10 mouse cellular contexts compared by ENCODE assay signal in the genomic region with DNA sequence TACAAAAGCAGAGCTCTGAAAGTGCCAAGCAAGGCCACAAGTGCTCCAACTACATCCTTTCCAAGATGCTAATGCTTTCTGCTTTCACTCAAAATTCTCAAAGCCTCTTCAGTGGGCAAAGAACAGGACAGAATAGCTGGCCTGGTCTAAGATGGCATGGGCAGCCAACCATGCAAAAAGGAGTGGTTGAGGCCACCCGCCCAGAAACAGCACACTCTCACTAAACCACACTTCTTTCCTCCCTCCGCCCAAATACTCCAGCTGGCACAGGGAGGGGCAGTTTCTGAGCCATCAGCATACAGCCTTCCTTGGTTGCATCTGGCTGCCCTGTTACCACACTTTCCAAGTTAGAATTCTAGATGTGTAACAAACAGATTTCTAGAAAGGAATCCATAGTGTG. TPM values are rescaled to one million over a fixed set of nuclear protein-coding genes. Genes with fewer than 3 reads are reported as not detected.
DNase-seq lines count a peak whose midpoint lies in the region; ATAC-seq and TF ChIP-seq lines count a peak whose summit lies in the region.
"Had no signal": no experiment of that assay in that cellular context is flagged by ENCODE, and none has a peak within 500 bp of the region (broad histone marks: within the 10 kb centered on the region; RNA-seq: fewer than 3 reads in every experiment).

No protein-coding gene starts in this region.

- TF ChIP-seq CTCF in stomach, postnatal 0 days (IDR thresholded peaks at IDR 0.05; ENCODE audit: low read depth) = no peak

- peak; percentile 51; the same call in 1 of the 2 replicates for ATAC-seq in stomach, embryonic 15.5 days (ENCODE audit: insufficient read depth, low FRiP score, low read depth)
- ATAC-seq in stomach, postnatal 0 days (ENCODE audit: low FRiP score, low TSS enrichment) = no peak
- ATAC-seq in liver, embryonic 13.5 days (ENCODE audit: low read depth) = peak; percentile 76

- H3K27ac ChIP-seq in stomach, embryonic 15.5 days = no peak overlapping the region
- no peak overlapping the region for H3K27ac ChIP-seq in stomach, postnatal 0 days (replicated peaks)
- H3K27ac ChIP-seq in liver, embryonic 13.5 days = peak overlapping the region; percentile 95
- H3K27ac ChIP-seq: forebrain, embryonic 10.5 days had no signal

- no peak overlapping the region for H3K4me2 ChIP-seq in stomach, embryonic 15.5 days
- H3K4me2 ChIP-seq in stomach, postnatal 0 days (replicated peaks; ENCODE audit: low read depth) = no peak overlapping the region
- peak overlapping the region; percentile 33 for H3K4me2 ChIP-seq in liver, embryonic 13.5 days

- no peaks in the 10 kb centered on the region for H3K9me3 ChIP-seq in stomach, embryonic 15.5 days
- no peaks in the 10 kb centered on the region for H3K9me3 ChIP-seq in stomach, postnatal 0 days (ENCODE audit: control insufficient read depth, low read length)
- no peaks in the 10 kb centered on the region for H3K9me3 ChIP-seq in liver, embryonic 13.5 days (replicated peaks)
- H3K9me3 ChIP-seq: forebrain, embryonic 10.5 days had no signal

- no peak overlapping the region for H3K4me3 ChIP-seq in stomach, embryonic 15.5 days (replicated peaks)
- H3K4me3 ChIP-seq in stomach, postnatal 0 days (ENCODE audit: low read depth, low read length) = no peak overlapping the region
- no peak overlapping the region for H3K4me3 ChIP-seq in liver, embryonic 13.5 days (replicated peaks)
- H3K4me3 ChIP-seq: forebrain, embryonic 10.5 days had no signal

- H3K4me1 ChIP-seq in stomach, embryonic 15.5 days = no peaks in the 10 kb centered on the region
- no peaks in the 10 kb centered on the region for H3K4me1 ChIP-seq in stomach, postnatal 0 days (replicated peaks; ENCODE audit: control insufficient read depth, insufficient read depth)
- H3K4me1 ChIP-seq in liver, embryonic 13.5 days (replicated peaks) = peaks cover 83% of the 10 kb centered on the region

- H3K27me3 ChIP-seq in stomach, embryonic 15.5 days (replicated peaks) = no peaks in the 10 kb centered on the region
- no peaks in the 10 kb centered on the region for H3K27me3 ChIP-seq in stomach, postnatal 0 days (ENCODE audit: control insufficient read depth, insufficient read depth, low read length)
- no peaks in the 10 kb centered on the region for H3K27me3 ChIP-seq in liver, embryonic 13.5 days
- H3K27me3 ChIP-seq in splenic B cell, adult 2 months (ENCODE audit: control insufficient read depth, insufficient read depth, low read length, poor library complexity, severe bottlenecking) = no peaks in the 10 kb centered on the region

- no peak for TF ChIP-seq EP300 in stomach, postnatal 0 days (optimal IDR thresholded peaks at IDR 0.05)

- H3K9ac ChIP-seq in stomach, embryonic 15.5 days = no peak overlapping the region
- no peak overlapping the region for H3K9ac ChIP-seq in stomach, postnatal 0 days (ENCODE audit: low read length)
- H3K9ac ChIP-seq in liver, embryonic 13.5 days = peak overlapping the region; percentile 60

- peak; percentile 23 for DNase-seq in gastrocnemius, postnatal 25 days
- DNase-seq in gastrocnemius, adult 8-10 months (ENCODE audit: low spot score in 2 of 2) = no peak
- DNase-seq in stomach, postnatal 0 days (ENCODE audit: low spot score) = no peak
- DNase-seq in liver, embryonic 13.5 days = no peak
- DNase-seq in splenic B cell, adult 2 months (ENCODE audit: low read depth, low spot score) = peak; percentile 42
- DNase-seq in neural tube, embryonic 10.5 days (ENCODE audit: extremely low spot score, low spot score) = no peak
- DNase-seq in cerebellum, adult 9-10 months = no peak
- DNase-seq: heart, postnatal 4 days had no signal

- no peaks in the 10 kb centered on the region for H3K36me3 ChIP-seq in stomach, embryonic 15.5 days
- H3K36me3 ChIP-seq in stomach, postnatal 0 days (ENCODE audit: control insufficient read depth, insufficient read depth, low read length) = no peaks in the 10 kb centered on the region
- no peaks in the 10 kb centered on the region for H3K36me3 ChIP-seq in liver, embryonic 13.5 days
- no peaks in the 10 kb centered on the region for H3K36me3 ChIP-seq in splenic B cell, adult 2 months (ENCODE audit: control insufficient read depth, insufficient read depth, low read length, poor library complexity, severe bottlenecking)
- H3K36me3 ChIP-seq: forebrain, embryonic 10.5 days had no signal

- WGBS in stomach, embryonic 15.5 days = 81% methylated on average over 2 of the region's 2 CpGs
- 83% methylated on average over 2 of the region's 2 CpGs for WGBS in stomach, postnatal 0 days
- WGBS in liver, embryonic 13.5 days (ENCODE audit: insufficient replicate concordance) = 26% methylated on average over 2 of the region's 2 CpGs

RNA-seq across cellular contexts. Expression of gene Picalm, which starts 55.4 kb away (rescaled TPM):
- 10 to 100 TPM; 78.3 to 79.6 TPM for total RNA-seq in gastrocnemius, postnatal 25 days (2021)
- 10 to 100 TPM; 64.1 to 79.4 (median 77.9) TPM for total RNA-seq in gastrocnemius, adult 8-10 months (2022)
- 41.2 and 44.5 TPM in 2 replicates for polyA plus RNA-seq in stomach, embryonic 15.5 days (2015; fragmentation: Nextera tagmentation; extraction: Ambion mirVana)
- polyA plus RNA-seq in stomach, postnatal 0 days (2015; fragmentation: Nextera tagmentation; extraction: Ambion mirVana) = 25.1 and 25.3 TPM in 2 replicates
- polyA plus RNA-seq in liver, embryonic 13.5 days (2015; fragmentation: Nextera tagmentation; extraction: Ambion mirVana) = 51.1 and 58.4 TPM in 2 replicates

Comparison
In these comparisons a context has a peak if more than half of its experiments do, and no peak if none do; other contexts are left out.
1. DNase-seq: peak in gastrocnemius, postnatal 25 days (single experiment) and splenic B cell, adult 2 months (single experiment); none in gastrocnemius, adult 8-10 months (0 of 2), stomach, postnatal 0 days (single experiment), liver, embryonic 13.5 days (single experiment), neural tube, embryonic 10.5 days (single experiment) and cerebellum, adult 9-10 months (single experiment).